Mouse (Mus musculus) megakaryocyte, embryonic 14.5 days (primary cell): ENCODE measurements around the gene 1700001O22Rik.

Experiments
- FLI1 ChIP-seq: IDR thresholded peaks from 2 replicates; pipeline ENCODE4 v1.6.1; 2012; ENCODE audit warnings: low read length, inconsistent platforms, mixed read lengths
- GATA1 ChIP-seq: IDR thresholded peaks from 3 replicates; pipeline ENCODE4 v1.6.1; 2012; ENCODE audit warnings: mixed read lengths, low read length, inconsistent platforms, borderline replicate concordance

DNA sequence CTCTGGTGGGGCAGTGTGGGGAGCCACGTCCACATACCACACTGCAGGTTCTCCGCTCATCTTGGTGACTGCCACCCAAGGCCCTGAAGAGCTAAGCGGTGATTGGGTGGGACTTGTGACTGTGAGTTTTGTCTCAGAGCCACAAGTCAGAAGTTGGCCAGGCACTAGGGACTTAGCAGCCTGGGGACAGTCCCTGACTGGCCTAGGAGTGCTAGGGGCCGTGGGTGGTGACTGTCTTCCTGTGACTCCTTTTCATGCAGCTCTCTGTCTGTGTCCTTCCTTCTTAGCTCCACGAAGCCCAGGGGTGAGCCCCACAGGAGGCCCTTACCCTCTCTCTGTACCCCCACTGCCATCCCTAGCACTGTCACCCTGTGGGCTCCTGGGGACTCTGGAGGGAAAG lies 16.4 kb upstream of the 1700001O22Rik start:
- TF ChIP-seq GATA1: no peak
- no peak for TF ChIP-seq FLI1
